Mouse (Mus musculus): ENCODE data around the gene Pax8. TPM values are rescaled to one million over a fixed set of nuclear protein-coding genes. Genes with fewer than 3 reads are reported as not detected.
A peak's percentile ranks its signal among the peaks of the same experiment; 100 is the strongest.

The Pax8 gene
- total and polyA plus RNA-seq, 3 experiments, result 0.17 to 0.60 TPM; not detected in 1

GRCm38 (mm10) chr2:24385111-24385961, 90.1 kb downstream of the Pax8 start:
- peaks cover 46% of the 10 kb centered on the region for H3K79me2 ChIP-seq (replicated peaks; ENCODE audit: control insufficient read depth, extremely low read depth, insufficient read depth, poor library complexity, severe bottlenecking)
- H3K4me2 ChIP-seq (ENCODE audit: insufficient read depth, low read depth, poor library complexity, severe bottlenecking), result peak overlapping the region; percentile 63
- dilution Hi-C loops (cut with MboI; ENCODE audit: extremely low pct_ligation_motif_present, extremely low pct_unique_long_range_greater_than_20kb, low sequenced_read_pairs) (no loop called here), in situ Hi-C loops (cut with MboI; ENCODE audit: low pct_ligation_motif_present, low pct_unique_long_range_greater_than_20kb, low sequenced_read_pairs) (no loop called here)
- TF ChIP-seq CHD1 (IDR thresholded peaks at IDR 0.05; ENCODE audit: low read depth, low read length), result 0 out of 2 replicates have a peak, but pooled peaks have one; percentile 42
- TF ChIP-seq SIN3A (IDR thresholded peaks at IDR 0.05; ENCODE audit: low read length), result peak; percentile 14; the same call in 1 of the 2 replicates
- TF ChIP-seq ELF1 (IDR thresholded peaks at IDR 0.05; ENCODE audit: low read depth, low read length), result peak; percentile 6; the same call in 1 of the 2 replicates
- 0 out of 2 replicates have a peak, but pooled peaks have one; percentile 51 for TF ChIP-seq POLR2AphosphoS2 (IDR thresholded peaks at IDR 0.05; ENCODE audit: low read depth, low read length)
- no peak for TF ChIP-seq RCOR1 (conservative IDR thresholded peaks at IDR 0.05; ENCODE audit: low read depth, low read length)
- TF ChIP-seq GABPA (IDR thresholded peaks at IDR 0.05; ENCODE audit: insufficient replicate concordance, low read depth, low read length), result no peak
- TF ChIP-seq MAX (IDR thresholded peaks at IDR 0.05; ENCODE audit: low read length), result peak; percentile 46
- TF ChIP-seq TCF12 (IDR thresholded peaks at IDR 0.05; ENCODE audit: low read depth, low read length), result peak; percentile 64
- TF ChIP-seq NELFE (IDR thresholded peaks at IDR 0.05; ENCODE audit: low read depth, low read length), result peak; percentile 63
- TF ChIP-seq ZMIZ1 (IDR thresholded peaks at IDR 0.05; ENCODE audit: low read depth, low read length), result peak; percentile 84
- TF ChIP-seq ETS1 (conservative IDR thresholded peaks at IDR 0.05; ENCODE audit: low read depth, low read length), result 0 out of 2 replicates have a peak, but pooled peaks have one; percentile 30
- TF ChIP-seq HCFC1 (IDR thresholded peaks at IDR 0.05; ENCODE audit: low read depth, low read length), result peak; percentile 32
- no peak for TF ChIP-seq RAD21 (IDR thresholded peaks at IDR 0.05; ENCODE audit: low read depth, low read length)
- TF ChIP-seq IRF4 (IDR thresholded peaks at IDR 0.05; ENCODE audit: low read depth, low read length), result peak; percentile 65; the same call in 1 of the 2 replicates
- TF ChIP-seq JUN (IDR thresholded peaks at IDR 0.05; ENCODE audit: insufficient read depth, low read depth, low read length), result no peak
- peak; percentile 59; the same call in 1 of the 2 replicates for TF ChIP-seq MYC (IDR thresholded peaks at IDR 0.05; ENCODE audit: low read depth, low read length)
- TF ChIP-seq ZC3H11A (IDR thresholded peaks at IDR 0.05; ENCODE audit: low read depth, low read length), result no peak
- peak; percentile 58; the same call in 1 of the 2 replicates for TF ChIP-seq KAT2A (IDR thresholded peaks at IDR 0.05; ENCODE audit: insufficient replicate concordance, low read length)
- TF ChIP-seq JUND (conservative IDR thresholded peaks at IDR 0.05; ENCODE audit: low read depth, low read length), result peak; percentile 41; the same call in 1 of the 2 replicates
- TF ChIP-seq USF1 (IDR thresholded peaks at IDR 0.05; ENCODE audit: low read depth, low read length), result no peak
- TF ChIP-seq MAFK (IDR thresholded peaks at IDR 0.05; ENCODE audit: insufficient replicate concordance, low read length), result no peak
- peak; percentile 94 for TF ChIP-seq MAZ (IDR thresholded peaks at IDR 0.05; ENCODE audit: low read depth, low read length)
- TF ChIP-seq E2F4 (IDR thresholded peaks at IDR 0.05; ENCODE audit: insufficient replicate concordance, low read depth, low read length), result no peak
- TF ChIP-seq CHD2 (IDR thresholded peaks at IDR 0.05; ENCODE audit: low read length), result peak; percentile 84
- no peak for TF ChIP-seq UBTF (IDR thresholded peaks at IDR 0.05; ENCODE audit: low read depth, low read length)
- TF ChIP-seq POLR2A (IDR thresholded peaks at IDR 0.05; ENCODE audit: low read depth, low read length), result peak; percentile 61
- no peak for TF ChIP-seq ZNF384 (IDR thresholded peaks at IDR 0.05; ENCODE audit: low read depth, low read length)
- peak; percentile 19; the same call in 1 of the 2 replicates for TF ChIP-seq NRF1 (IDR thresholded peaks at IDR 0.05; ENCODE audit: low read depth, low read length)
- TF ChIP-seq MXI1 (IDR thresholded peaks at IDR 0.05; ENCODE audit: low read depth, low read length), result 0 out of 2 replicates have a peak, but pooled peaks have one; percentile 58
- TF ChIP-seq EP300 (IDR thresholded peaks at IDR 0.05; ENCODE audit: low read length), result no peak; the same call in 1 of the 2 replicates
- TF ChIP-seq USF2 (conservative IDR thresholded peaks at IDR 0.05; ENCODE audit: low read depth, low read length), result no peak
- peaks cover 15 to 30% of the 10 kb centered on the region in 2 experiments for H3K36me3 ChIP-seq (replicated peaks in 1 of 2; ENCODE audit: control insufficient read depth in 1 of 2, insufficient read depth in 1 of 2, low read length in 1 of 2)
- H3K9me3 ChIP-seq (replicated peaks; ENCODE audit: low read length), result no peaks in the 10 kb centered on the region
- peaks cover 27 to 60% of the 10 kb centered on the region in 2 experiments for H3K4me1 ChIP-seq (ENCODE audit: control insufficient read depth in 1 of 2, insufficient read depth in 2 of 2)
- H3K27me3 ChIP-seq (replicated peaks), result no peaks in the 10 kb centered on the region
- H3K9ac ChIP-seq (ENCODE audit: insufficient read depth, low read depth), result peak overlapping the region; percentile 97
- H3K27ac ChIP-seq (ENCODE audit: insufficient read depth, low read depth), result peak overlapping the region; percentile 76
- peak; percentile 94 for DNase-seq (ENCODE audit: extremely low read depth)
- peak overlapping the region; percentile 71 to 98 (median 94) for H3K4me3 ChIP-seq (replicated peaks in 1 of 3; ENCODE audit: low read depth in 2 of 3, low read length in 2 of 3, poor library complexity in 1 of 3)
